Mouse (Mus musculus) lung, embryonic 14.5 days (tissue): ENCODE results near the gene Hs6st1. TPM values are rescaled to one million over a fixed set of nuclear protein-coding genes. Genes with fewer than 3 reads are reported as not detected.
A peak's percentile ranks its signal among the peaks of the same experiment; 100 is the strongest.
"Not testable (repeated sequence)": the region's sequence is repeated elsewhere in the genome, so short reads cannot be mapped to it uniquely, and the experiment has no call there.

Experiments used
- ATAC-seq: fragments of 200-750 bp; cut with Nextera tagmentation; 2 replicates; pipeline ENCODE4 v1.8.0; 2017; ENCODE audit warnings: mild to moderate bottlenecking, moderate TSS enrichment, moderate library complexity; ENCODE audit not compliant: insufficient read depth
- DNase-seq: peaks from one replicate; pipeline ENCODE4 v3.0.0-alpha.2; 2015
- H3K27ac ChIP-seq: fragments of 300-500 bp; sonication (generic); 2 replicates; pipeline ENCODE4 v1.5.1; 2014; ENCODE audit warnings: low read depth, mild to moderate bottlenecking, moderate library complexity
- H3K27me3 ChIP-seq: fragments of 300-500 bp; sonication (generic); 2 replicates; pipeline ENCODE4 v1.6.1; 2014; ENCODE audit warnings: low read length, control low read depth; ENCODE audit not compliant: insufficient read depth
- H3K36me3 ChIP-seq: fragments of 300-500 bp; sonication (generic); 2 replicates; pipeline ENCODE4 v1.6.1; 2014; ENCODE audit warnings: control low read depth; ENCODE audit not compliant: insufficient read depth
- H3K4me1 ChIP-seq: fragments of 300-500 bp; sonication (generic); 2 replicates; pipeline ENCODE4 v1.6.1; 2014; ENCODE audit warnings: antibody characterized with exemption, control low read depth; ENCODE audit not compliant: insufficient read depth
- H3K4me2 ChIP-seq: fragments of 300-500 bp; sonication (generic); 2 replicates; pipeline ENCODE4 v1.6.1; 2014; ENCODE audit warnings: mild to moderate bottlenecking
- H3K4me3 ChIP-seq: fragments of 300-500 bp; sonication (generic); 2 replicates; pipeline ENCODE4 v1.5.1; 2014; ENCODE audit warnings: low read depth, low read length
- H3K9ac ChIP-seq: fragments of 300-500 bp; sonication (generic); 2 replicates; pipeline ENCODE4 v1.6.1; 2014
- H3K9me3 ChIP-seq: fragments of 300-500 bp; sonication (generic); 2 replicates; pipeline ENCODE4 v1.6.1; 2016; ENCODE audit warnings: low read depth, low read length, control low read depth
- CTCF ChIP-seq: IDR thresholded peaks from 2 replicates; pipeline ENCODE4 v1.5.1; 2016; ENCODE audit warnings: antibody characterized with exemption, low read depth
- WGBS: fragments of 180-500 bp; shearing (Covaris S2); extraction: QIAGEN DNeasy Blood & Tissue Kit; methylation state at CpG from one replicate; pipeline ENCODE4 v1.1.7; 2014; 5-methylcytosine and 5-hydroxymethylcytosine counted together
- polyA plus RNA-seq: library from polyadenylated mRNA; unstranded; fragments of >200 nt; fragmentation: Nextera tagmentation; extraction: Ambion mirVana; gene quantifications from 2 replicates; pipeline ENCODE4 v1.2.1, GENCODE M21; 2014

The Hs6st1 gene
- 14.2 and 16.2 TPM in 2 replicates for polyA plus RNA-seq

DNA sequence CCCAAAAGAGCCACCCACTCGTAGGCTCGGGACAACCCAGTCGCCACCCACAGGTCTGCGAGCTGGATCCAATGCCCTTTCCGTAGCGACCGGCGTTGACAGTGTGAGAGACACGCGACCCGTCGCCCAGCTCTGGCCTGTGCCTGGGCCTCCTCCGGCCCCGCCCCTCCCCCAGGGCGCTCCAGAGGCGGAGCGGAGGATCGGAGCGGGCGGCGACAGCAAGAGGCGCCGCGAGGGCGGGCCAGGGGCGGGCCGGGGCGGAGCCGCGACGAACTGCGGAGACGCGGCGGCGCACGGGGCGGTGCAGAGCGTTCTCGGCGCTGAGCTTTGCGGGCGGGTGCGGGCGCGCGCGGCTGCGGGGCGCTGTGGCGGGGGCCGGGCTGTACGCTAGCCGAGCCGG, at the start of gene Hs6st1:
Hs6st1 (plus strand) TSS at position 325 of the 400 bp plus-strand sequence.
- DNase-seq (peak; percentile 97), ATAC-seq (peak; percentile 91)
- H3K27ac ChIP-seq: peak within 1 kb of the TSS; percentile 79
- peaks cover 20% of the 10 kb centered on the region; the same call in 1 of the 2 replicates for H3K4me1 ChIP-seq
- peak within 1 kb of the TSS; percentile 75 for H3K9ac ChIP-seq
- no peak for TF ChIP-seq CTCF
- peak within 1 kb of the TSS; percentile 94 for H3K4me2 ChIP-seq
- H3K9me3 ChIP-seq: no peaks in the 10 kb centered on the region
- under 1% methylated on average over 55 of the region's 55 CpGs for WGBS
- peak within 1 kb of the TSS; percentile 78 for H3K4me3 ChIP-seq
- H3K27me3 ChIP-seq: peaks cover 3% of the 10 kb centered on the region; the same call in 1 of the 2 replicates
- 0 out of 2 replicates have a peak, but pooled peaks cover 4% of the 10 kb centered on the region for H3K36me3 ChIP-seq

DNA sequence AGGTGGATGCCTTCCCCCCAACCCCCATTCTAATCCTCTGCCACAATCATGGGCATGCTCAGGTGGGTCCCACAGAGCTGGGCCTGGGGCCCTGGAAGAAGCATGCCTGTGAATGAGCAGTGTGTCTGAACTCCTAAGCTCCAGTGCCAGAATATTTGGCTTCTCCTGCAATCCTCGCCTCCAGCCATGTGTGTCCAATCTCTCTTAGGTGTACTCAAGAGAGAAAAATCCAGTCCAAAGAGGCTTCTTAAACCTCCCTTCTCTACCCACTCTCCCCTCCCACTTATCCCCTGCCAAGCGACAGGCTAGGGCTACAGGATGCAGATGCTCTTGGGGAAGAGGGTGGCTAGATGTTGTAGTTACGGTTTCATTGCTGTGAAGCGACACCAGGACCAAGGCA, 49.6 kb upstream of the Hs6st1 start:
- no peak for DNase-seq
- 78% methylated on average over 4 of the region's 4 CpGs for WGBS
- TF ChIP-seq CTCF: no peak
- Histone ChIP-seq H3K36me3 (no peaks in the 10 kb centered on the region), H3K4me1 (peaks cover 20% of the 10 kb centered on the region), H3K4me2 (no peak overlapping the region), H3K27ac (no peak overlapping the region), H3K27me3 (no peaks in the 10 kb centered on the region), H3K9ac (no peak overlapping the region), H3K9me3 (peaks cover 2% of the 10 kb centered on the region; the same call in 1 of the 2 replicates), H3K4me3 (no peak overlapping the region)
- no peak for ATAC-seq

DNA sequence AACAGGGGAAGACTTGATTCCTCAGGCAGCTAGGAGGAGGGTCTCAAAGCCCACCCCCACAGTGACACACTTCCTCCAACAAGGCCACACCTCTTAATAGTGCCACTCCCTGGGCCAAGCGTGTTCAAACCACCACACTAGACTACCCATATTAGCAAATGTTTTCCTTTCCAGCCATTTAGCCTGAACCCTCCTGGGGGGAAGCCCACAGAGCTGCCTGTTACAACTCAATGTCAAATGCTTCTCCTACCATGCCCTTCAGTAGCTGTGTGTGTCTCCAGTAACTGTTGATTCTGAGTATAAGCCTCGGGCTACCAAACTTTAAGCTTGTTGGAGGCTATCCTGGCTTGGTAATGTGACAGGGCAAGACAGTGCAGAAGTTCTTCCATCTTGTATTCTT, 49.0 kb upstream of the Hs6st1 start:
- Histone ChIP-seq H3K9me3 (peaks cover 2% of the 10 kb centered on the region; the same call in 1 of the 2 replicates), H3K27ac (no peak overlapping the region)

DNA sequence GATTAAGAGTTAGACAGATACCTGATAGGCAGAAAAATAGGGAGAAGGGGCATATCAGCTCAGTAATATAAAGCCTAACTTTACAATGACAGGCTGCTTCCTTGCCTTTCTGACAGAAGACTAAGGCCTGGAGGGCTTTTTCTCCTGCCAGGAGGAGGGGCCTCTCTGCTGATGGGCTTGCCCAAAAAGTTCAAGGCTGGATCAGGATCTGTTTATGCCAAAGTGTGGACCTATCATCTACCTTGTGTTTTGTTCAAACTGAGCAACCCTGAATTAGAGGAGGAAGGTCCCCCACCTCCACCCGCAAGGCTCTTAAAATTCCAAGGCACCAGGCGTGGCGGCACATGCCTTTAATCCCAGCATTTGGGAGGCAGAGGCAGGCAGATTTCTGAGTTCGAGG, 47.9 kb upstream of the Hs6st1 start:
- Histone ChIP-seq H3K4me1 (peaks cover 17% of the 10 kb centered on the region), H3K36me3 (no peaks in the 10 kb centered on the region), H3K4me3 (no peak overlapping the region), H3K27me3 (no peaks in the 10 kb centered on the region), H3K9me3 (peaks cover 2% of the 10 kb centered on the region; the same call in 1 of the 2 replicates), H3K27ac (no peak overlapping the region), H3K9ac (no peak overlapping the region), H3K4me2 (no peak overlapping the region)
- no peak for TF ChIP-seq CTCF
- 95% methylated on average over 4 of the region's 4 CpGs for WGBS
- ATAC-seq: no peak
- DNase-seq: no peak

More for the DNA sequence above, 49.0 kb upstream of the Hs6st1 start:
- ATAC-seq: no peak
- Histone ChIP-seq H3K9ac (no peak overlapping the region), H3K4me3 (no peak overlapping the region), H3K4me1 (peaks cover 17% of the 10 kb centered on the region), H3K4me2 (no peak overlapping the region), H3K36me3 (no peaks in the 10 kb centered on the region), H3K27me3 (no peaks in the 10 kb centered on the region)
- 90% methylated on average over 2 of the region's 2 CpGs for WGBS
- TF ChIP-seq CTCF: no peak
- no peak for DNase-seq

- TF ChIP-seq CTCF: no peak
- Histone ChIP-seq H3K36me3 (no peaks in the 10 kb centered on the region), H3K9me3 (no peaks in the 10 kb centered on the region), H3K9ac (no peak overlapping the region), H3K4me2 (no peak overlapping the region), H3K4me1 (no peaks in the 10 kb centered on the region; the same call in 1 of the 2 replicates), H3K4me3 (no peak overlapping the region), H3K27ac (no peak overlapping the region; the same call in 1 of the 2 replicates), H3K27me3 (no peaks in the 10 kb centered on the region)
- ATAC-seq (peak; percentile 86), DNase-seq (peak; percentile 80)
- 22% methylated on average over 10 of the region's 10 CpGs for WGBS
Measured at GRCm38 (mm10) chr1:36030421-36030821, 37.8 kb upstream of the Hs6st1 start.

DNA sequence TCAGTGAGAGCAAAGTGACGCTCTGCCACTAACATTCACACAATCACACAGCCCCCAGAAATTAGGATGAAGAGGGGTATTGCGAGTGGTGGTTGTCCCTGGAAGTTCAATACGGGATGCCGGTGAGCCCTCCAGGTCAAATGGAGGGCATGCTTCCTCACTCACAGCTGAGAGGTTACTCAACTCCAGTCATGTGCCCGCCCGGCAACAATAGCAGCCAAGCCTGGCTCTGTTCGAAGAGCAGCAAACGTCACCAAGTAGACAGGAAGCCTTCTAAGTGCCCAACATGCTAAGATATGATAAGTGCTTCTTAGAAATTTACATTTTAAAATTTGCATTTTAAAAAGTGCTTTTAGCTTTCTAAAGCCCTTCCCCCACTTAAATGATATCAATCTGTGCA, 29.4 kb upstream of the Hs6st1 start:
- H3K27ac ChIP-seq: no peak overlapping the region
- H3K4me2 ChIP-seq: no peak overlapping the region
- DNase-seq: no peak
- H3K4me1 ChIP-seq: no peaks in the 10 kb centered on the region
- ATAC-seq: no peak
- no peak overlapping the region for H3K4me3 ChIP-seq
- H3K9ac ChIP-seq: no peak overlapping the region
- no peak for TF ChIP-seq CTCF
- H3K36me3 ChIP-seq: no peaks in the 10 kb centered on the region
- H3K9me3 ChIP-seq: peaks cover 3% of the 10 kb centered on the region; the same call in 1 of the 2 replicates
- no peaks in the 10 kb centered on the region for H3K27me3 ChIP-seq
- 78% methylated on average over 8 of the region's 8 CpGs for WGBS

- H3K9ac ChIP-seq: no peak overlapping the region
- 76% methylated on average over 3 of the region's 3 CpGs for WGBS
- no peak for TF ChIP-seq CTCF
- H3K36me3 ChIP-seq: no peaks in the 10 kb centered on the region
- no peak for DNase-seq
- no peak overlapping the region for H3K4me3 ChIP-seq
- no peak overlapping the region for H3K27ac ChIP-seq
- no peak overlapping the region for H3K4me2 ChIP-seq
- no peaks in the 10 kb centered on the region for H3K27me3 ChIP-seq
- no peak for ATAC-seq
- no peaks in the 10 kb centered on the region for H3K4me1 ChIP-seq
- peaks cover 3% of the 10 kb centered on the region; the same call in 1 of the 2 replicates for H3K9me3 ChIP-seq
Measured at GRCm38 (mm10) chr1:36042072-36042471, 26.1 kb upstream of the Hs6st1 start.

GRCm38 (mm10) chr1:36043793-36044192, 24.4 kb upstream of the Hs6st1 start:
- ATAC-seq: not testable (repeated sequence)
- 91% methylated on average over 5 of the region's 5 CpGs for WGBS

More at GRCm38 (mm10) chr1:36043793-36044192, 24.4 kb upstream of the Hs6st1 start:
- H3K4me1 ChIP-seq, H3K4me3 ChIP-seq, H3K9me3 ChIP-seq, H3K9ac ChIP-seq, H3K4me2 ChIP-seq, H3K27me3 ChIP-seq, DNase-seq, H3K27ac ChIP-seq, H3K36me3 ChIP-seq: not testable (repeated sequence)
